Mouse (Mus musculus) right cerebral cortex, postnatal 4 days (tissue): ENCODE results near the gene Gsto1.

Experiments
- DNase-seq: peaks from one replicate; pipeline ENCODE4 v3.0.0-alpha.2; 2022

Gsto1 gene

DNA sequence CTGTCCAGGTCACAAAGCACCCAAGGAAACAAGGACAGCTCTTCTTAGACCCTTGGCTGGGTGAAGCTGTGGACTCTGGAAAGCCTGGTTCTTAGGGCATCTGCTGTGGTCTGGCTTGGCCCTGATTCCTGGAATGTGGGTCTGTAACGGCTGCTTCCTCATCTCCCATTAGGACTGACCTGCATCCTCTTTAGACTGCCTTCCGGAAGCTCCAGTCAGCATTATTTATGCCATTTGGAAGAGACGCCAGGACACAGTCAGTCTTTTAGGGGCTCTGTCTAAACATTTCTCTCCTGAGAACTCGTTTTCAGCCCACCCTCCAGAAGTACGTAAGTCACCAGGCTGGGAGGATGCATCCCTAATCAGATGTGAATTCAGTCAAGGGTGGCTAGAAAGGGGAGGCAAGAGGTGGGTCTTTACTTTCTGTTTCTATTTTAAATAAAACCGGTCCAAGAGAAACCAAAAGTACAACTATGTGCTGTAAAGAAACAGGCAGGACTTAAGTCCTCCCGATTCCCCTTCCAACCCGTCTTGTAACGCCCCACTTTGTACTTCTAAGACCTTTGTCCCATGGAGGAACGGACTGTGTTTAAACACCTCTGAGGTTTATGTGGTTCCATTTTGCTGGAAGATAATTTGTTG lies 35.8 kb downstream of the Gsto1 start:
- no peak for DNase-seq

- DNase-seq: no peak
Observed at GRCm38 (mm10) chr19:47891562-47892312, 37.0 kb downstream of the Gsto1 start.

- no peak for DNase-seq
Observed at GRCm38 (mm10) chr19:47893092-47893491, 38.3 kb downstream of the Gsto1 start.

DNA sequence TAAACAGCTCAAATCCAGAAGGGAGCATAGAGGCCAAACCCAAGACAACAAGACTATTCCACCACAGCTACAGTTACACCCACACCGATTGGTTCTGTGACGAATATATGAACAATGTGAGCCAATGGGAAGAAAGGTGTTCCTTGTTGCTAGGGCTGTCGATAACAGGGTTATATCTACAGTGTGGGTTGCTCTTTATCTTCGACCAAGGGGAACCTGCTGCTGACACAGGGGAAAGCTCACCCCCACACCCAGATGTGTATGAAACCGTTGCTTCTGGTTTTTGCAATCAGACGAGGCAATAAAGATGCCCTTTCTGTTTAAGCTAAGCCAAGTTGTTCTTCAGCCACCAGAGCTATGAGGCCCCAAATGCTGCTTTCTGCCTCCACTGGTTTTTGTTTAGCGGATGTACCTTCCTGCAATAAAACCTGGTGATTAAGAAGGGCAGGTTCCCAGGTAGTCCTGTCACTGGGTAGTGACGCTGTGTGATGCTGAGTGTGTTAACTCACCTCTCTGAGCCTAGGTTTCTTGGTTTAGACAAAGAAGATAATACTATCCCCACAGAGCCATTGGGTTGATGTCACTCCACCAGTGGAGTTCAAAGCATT lies 43.8 kb downstream of the Gsto1 start:
- DNase-seq: no peak

DNA sequence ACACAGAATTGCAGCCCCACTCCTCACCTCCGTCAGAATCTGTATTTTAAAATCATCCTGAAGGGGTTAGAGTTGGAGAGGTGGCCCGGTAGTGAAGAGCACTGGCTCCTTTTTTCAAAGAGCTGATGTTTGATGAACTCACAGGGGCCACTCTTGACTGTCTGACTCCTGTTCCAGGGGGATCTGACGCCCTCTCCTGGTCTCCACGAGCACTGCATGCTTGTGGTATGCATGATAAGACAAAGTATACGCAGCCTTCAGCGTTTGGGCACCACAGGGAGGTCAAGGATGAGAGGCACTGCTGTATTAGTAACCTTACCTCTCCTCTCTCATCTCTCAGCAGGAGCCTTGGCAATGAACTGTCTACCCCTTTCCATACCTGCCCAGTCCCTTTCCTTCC lies 45.2 kb downstream of the Gsto1 start:
- DNase-seq: no peak

- no peak for DNase-seq
Observed at GRCm38 (mm10) chr19:47900558-47900957, 45.8 kb downstream of the Gsto1 start.

- no peak for DNase-seq
Observed at GRCm38 (mm10) chr19:47902316-47903201, 47.8 kb downstream of the Gsto1 start.

DNA sequence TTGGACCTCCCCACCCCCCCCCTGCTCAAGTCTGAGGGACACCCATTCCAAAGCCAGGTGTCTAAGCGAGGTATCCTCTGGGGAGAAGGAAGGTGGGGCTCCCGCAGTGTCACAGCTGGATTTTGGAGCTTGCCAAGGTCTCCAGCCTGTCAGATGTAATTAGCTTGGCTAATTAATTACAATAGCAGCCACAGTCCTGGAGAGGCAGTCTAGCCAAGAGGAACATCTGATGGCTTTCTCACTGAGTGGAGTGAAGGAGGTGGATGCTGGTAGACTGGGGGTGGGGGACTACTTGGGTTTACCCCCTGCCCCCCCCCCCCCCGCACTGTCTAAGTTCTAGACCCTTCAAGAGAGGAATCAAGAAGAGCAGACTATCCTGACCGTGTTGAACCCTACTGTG lies 48.9 kb downstream of the Gsto1 start:
- DNase-seq: no peak

DNA sequence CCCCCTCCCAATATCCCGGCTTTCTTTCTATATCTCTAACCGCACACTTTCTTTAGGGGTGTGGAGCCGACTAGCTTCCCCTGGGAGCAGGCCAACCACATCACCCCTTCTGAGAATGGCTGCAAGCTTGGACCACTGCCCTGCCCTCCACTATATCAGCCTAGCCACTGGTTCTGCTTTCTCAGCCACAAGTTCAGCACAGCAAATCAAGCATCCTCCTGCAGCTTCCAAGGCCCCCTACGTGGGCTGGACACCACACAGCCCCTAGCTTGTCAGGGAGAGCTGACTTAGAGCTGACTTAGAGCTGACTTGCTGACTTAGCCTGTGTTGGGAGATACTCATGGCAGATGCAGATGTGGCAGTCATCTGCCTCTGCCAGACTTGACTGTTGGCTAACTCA lies 50.3 kb downstream of the Gsto1 start:
- no peak for DNase-seq

DNA sequence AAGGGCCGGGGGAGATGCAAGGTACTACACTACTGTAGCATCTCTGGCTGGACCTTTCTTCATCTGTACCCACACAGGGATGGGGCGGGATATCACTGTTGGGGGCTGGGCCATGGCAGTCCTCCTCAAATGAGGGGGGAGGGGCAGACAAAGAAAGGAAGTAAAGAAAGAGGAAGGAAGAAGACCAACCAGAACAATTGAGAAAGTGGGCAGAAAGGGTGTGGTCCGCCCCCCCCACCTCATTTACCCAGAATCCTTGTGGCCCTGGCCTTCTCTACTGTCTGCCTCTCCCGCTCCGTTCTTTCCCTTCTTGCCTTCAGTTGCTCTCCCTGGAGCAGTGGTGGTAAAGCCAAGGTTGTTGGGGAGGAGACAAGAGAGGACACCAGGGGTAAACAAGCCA lies 50.8 kb downstream of the Gsto1 start:
- no peak for DNase-seq

DNA sequence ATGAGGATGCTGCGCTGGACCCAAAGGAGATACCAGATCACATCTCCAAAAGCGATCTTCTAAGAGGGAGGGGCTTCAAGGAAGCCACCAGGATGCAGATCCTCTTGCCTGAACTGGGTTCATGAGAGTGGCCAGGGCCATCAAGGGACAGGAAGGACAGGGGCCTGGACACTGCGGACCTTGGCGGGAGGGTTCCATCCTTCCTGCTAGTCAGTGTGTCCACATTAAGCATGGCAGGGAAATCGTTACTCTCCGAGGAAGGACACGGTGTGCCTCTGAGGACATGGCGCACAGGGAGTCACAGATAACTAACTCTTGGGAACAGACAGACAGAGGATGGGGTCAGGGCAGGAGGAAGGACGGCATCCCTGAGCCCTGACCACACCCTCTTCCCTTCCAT lies 52.8 kb downstream of the Gsto1 start:
- DNase-seq: no peak

GRCm38 (mm10) chr19:47908961-47909371 lies 54.2 kb downstream of the Gsto1 start:
- DNase-seq: no peak

- no peak for DNase-seq
Observed at GRCm38 (mm10) chr19:47909387-47910116, 54.8 kb downstream of the Gsto1 start.

DNA sequence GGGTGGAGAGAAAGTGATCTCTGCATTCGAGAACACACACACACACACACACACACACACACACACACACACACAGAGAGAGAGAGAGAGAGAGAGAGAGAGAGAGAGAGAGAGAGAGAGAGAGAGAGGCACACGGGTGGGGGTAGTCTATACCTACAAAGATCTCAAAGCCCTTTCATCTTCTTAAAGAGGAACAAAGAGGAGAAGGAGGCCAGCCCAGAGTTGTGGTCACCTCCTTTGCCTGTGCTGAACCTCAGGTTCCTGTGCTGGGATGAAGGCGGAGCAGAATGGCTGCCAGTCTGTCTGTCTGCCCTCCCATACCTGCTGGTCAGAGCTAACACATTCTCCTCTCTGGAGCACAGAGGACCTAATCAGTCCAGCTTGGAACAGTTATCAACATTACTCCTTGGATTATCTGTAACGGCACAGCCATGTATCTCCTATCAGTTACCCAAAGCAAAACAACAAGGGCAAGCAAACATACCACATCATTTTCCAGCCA lies 55.4 kb downstream of the Gsto1 start:
- DNase-seq: no peak

GRCm38 (mm10) chr19:47910751-47911150 lies 56.0 kb downstream of the Gsto1 start:
- no peak for DNase-seq

- no peak for DNase-seq
Observed at GRCm38 (mm10) chr19:47913344-47913743, 58.6 kb downstream of the Gsto1 start.

GRCm38 (mm10) chr19:47914191-47914590 lies 59.4 kb downstream of the Gsto1 start:
- no peak for DNase-seq
